ENCODE assay signal across 15 mouse cellular contexts in genomic region chr10:111409497-111409896, GRCm38 (mm10).
"Had no signal": no experiment of that assay in that cellular context is flagged by ENCODE, and none has a peak within 500 bp of the region (broad histone marks: within the 10 kb centered on the region; RNA-seq: fewer than 3 reads in every experiment).

No protein-coding gene starts in this region.

- H3K9me3 ChIP-seq: liver, embryonic 15.5 days; midbrain, embryonic 13.5 days; midbrain, embryonic 15.5 days; neural tube, embryonic 12.5 days had no signal

- DNase-seq: liver, postnatal 0 days; right cerebral cortex, postnatal 14 days; right cerebral cortex, postnatal 4 days; spleen, adult 18-20 months; thymus, adult 18-20 months; thymus, postnatal 14 days; thymus, postnatal 36 days had no signal

- H3K4me3 ChIP-seq: liver, embryonic 15.5 days; megakaryocyte, embryonic 14.5 days; midbrain, embryonic 13.5 days; midbrain, embryonic 15.5 days; neural tube, embryonic 12.5 days had no signal

- ATAC-seq: liver, postnatal 0 days; midbrain, embryonic 13.5 days; midbrain, embryonic 15.5 days had no signal

- H3K4me2 ChIP-seq: liver, embryonic 15.5 days; lung, embryonic 14.5 days; midbrain, embryonic 11.5 days; midbrain, embryonic 13.5 days; midbrain, embryonic 15.5 days; neural tube, embryonic 12.5 days had no signal

- H3K36me3 ChIP-seq: liver, embryonic 15.5 days; midbrain, embryonic 13.5 days; midbrain, embryonic 15.5 days; neural tube, embryonic 12.5 days had no signal

- H3K27me3 ChIP-seq: liver, embryonic 15.5 days; megakaryocyte, embryonic 14.5 days; midbrain, embryonic 13.5 days; midbrain, embryonic 15.5 days; neural tube, embryonic 12.5 days had no signal

- H3K9ac ChIP-seq: liver, embryonic 15.5 days; liver, postnatal 0 days; lung, embryonic 14.5 days; midbrain, embryonic 13.5 days; midbrain, embryonic 15.5 days; neural tube, embryonic 12.5 days had no signal

- H3K27ac ChIP-seq: liver, embryonic 15.5 days; macrophage; midbrain, embryonic 13.5 days; midbrain, embryonic 15.5 days; neural tube, embryonic 12.5 days had no signal

- H3K4me1 ChIP-seq: midbrain, embryonic 13.5 days; midbrain, embryonic 15.5 days; neural tube, embryonic 12.5 days had no signal
